Mouse (Mus musculus) olfactory bulb, adult 2 months (tissue): ENCODE measurements around the gene Apopt1.

Experiments
- CTCF ChIP-seq: fragments of 200-500 bp; IDR thresholded peaks from 2 replicates; pipeline ENCODE4 v1.5.1; 2012; ENCODE audit warnings: low read depth, mild to moderate bottlenecking, low read length, moderate library complexity; ENCODE audit not compliant: insufficient read depth
- POLR2A ChIP-seq: fragments of 200-500 bp; IDR thresholded peaks from 2 replicates; pipeline ENCODE4 v1.6.1; 2012; ENCODE audit warnings: mild to moderate bottlenecking, low read depth, low read length, moderate library complexity; ENCODE audit not compliant: insufficient read depth

DNA sequence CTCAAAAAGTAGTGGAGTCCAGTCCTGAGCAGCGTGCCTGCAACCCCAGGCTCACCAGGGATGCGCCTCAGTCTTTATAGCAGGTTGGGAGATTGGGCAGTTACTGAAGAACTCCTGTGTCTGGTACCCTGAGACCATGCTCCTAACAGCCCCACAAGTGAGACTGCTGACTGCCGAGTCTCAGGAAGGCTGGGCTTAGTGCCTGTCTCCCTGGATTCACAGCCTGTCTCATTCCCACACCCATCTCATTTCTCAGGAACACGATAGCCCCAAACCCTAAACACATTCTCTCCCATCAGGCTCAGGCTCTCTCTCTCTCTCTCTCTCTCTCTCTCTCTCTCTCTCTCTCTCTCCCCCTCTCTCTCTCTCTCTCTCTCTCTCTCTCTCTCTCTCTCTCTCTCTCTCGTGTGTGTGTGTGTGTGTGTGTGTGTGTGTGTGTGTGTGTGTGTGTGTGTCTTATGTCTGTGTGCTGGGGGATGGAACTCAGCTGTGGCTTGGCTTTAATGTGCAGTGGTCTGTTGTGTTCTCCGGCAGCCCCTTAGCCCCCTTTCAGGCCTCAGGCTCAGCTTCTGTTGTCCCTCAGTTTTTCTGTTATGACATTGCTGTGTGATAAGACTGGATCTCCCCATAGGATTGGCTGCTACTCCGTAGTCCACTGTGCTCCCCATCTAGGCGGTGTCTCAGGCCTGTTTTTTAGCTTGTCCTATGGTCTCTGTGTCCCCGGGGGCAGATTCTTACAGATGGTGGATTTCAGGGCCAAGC is 56.9 kb downstream of the Apopt1 start:
- TF ChIP-seq POLR2A (no peak), CTCF (no peak)
